Mouse (Mus musculus): ENCODE results near the gene Higd1c. TPM values are rescaled to one million over a fixed set of nuclear protein-coding genes. Genes with fewer than 3 reads are reported as not detected.
"Not testable (repeated sequence)": the region's sequence is repeated elsewhere in the genome, so short reads cannot be mapped to it uniquely, and the experiment has no call there.

Higd1c gene
- total and polyA plus RNA-seq, 2 experiments from 2014 or later, result not detected

DNA sequence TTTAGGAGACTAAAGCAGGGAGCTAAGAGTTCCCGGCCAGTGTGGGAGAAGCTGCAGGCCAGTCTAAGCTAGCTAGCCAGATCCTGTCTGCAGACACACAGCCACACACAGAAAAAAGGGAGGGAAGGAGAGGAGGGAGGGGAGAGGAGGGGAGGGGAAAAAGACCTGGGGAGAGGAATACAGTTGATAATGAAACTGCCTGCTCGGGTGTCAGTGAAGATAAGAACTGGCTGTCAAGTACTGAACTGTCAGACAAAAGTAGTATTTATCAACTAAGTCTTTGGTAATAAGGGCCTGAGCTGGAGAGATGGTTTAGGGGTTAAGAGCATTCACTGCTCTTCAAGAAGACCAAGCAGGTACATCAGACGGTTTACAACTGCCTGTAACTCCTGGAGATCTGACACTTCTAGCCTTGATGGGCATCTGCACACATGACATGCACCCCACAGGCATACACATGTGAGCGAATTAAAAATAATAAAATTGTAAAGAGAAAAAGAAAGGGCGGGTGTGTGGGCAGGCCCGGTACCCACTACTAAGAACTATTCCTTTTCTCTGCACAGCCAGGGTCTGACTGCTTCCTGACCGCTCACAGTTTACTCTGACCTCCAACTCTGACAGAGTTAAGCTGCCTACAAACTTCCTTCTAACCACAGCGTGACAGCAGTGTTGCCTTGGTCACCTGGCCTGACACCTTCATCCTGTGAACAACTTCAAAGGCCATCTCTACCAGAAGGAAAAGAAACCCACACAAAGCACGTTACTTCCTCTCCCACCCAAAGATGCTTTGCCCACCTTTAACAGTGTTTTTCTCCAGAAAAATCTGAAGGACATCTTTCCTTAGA lies 55.8 kb downstream of the Higd1c start:
- Histone ChIP-seq H3K36me3 (replicated peaks; ENCODE audit: control insufficient read depth, insufficient read depth, low read length) (no peaks in the 10 kb centered on the region), H3K4me1 (ENCODE audit: control insufficient read depth, insufficient read depth) (peaks cover 33% of the 10 kb centered on the region), H3K27ac (ENCODE audit: low read depth) (no peak overlapping the region), H3K4me3 (ENCODE audit: low read depth, low read length) (no peak overlapping the region), H3K4me2 (ENCODE audit: low read depth, low read length) (no peak overlapping the region), H3K9ac (replicated peaks; ENCODE audit: low read depth, low read length) (no peak overlapping the region), H3K9me3 (replicated peaks; ENCODE audit: control insufficient read depth, low read length) (no peaks in the 10 kb centered on the region), H3K27me3 (ENCODE audit: control insufficient read depth, insufficient read depth, low read length) (peaks cover 12% of the 10 kb centered on the region; the same call in 1 of the 2 replicates)
- no peak for TF ChIP-seq CTCF (IDR thresholded peaks at IDR 0.05; ENCODE audit: low read depth)
- no peak for TF ChIP-seq EP300 (IDR thresholded peaks at IDR 0.05; ENCODE audit: low read depth)
- ATAC-seq (ENCODE audit: insufficient read depth, low read depth) (no peak), DNase-seq (ENCODE audit: low spot score) (no peak)
- WGBS, result 54% methylated on average over 9 of the region's 9 CpGs

DNA sequence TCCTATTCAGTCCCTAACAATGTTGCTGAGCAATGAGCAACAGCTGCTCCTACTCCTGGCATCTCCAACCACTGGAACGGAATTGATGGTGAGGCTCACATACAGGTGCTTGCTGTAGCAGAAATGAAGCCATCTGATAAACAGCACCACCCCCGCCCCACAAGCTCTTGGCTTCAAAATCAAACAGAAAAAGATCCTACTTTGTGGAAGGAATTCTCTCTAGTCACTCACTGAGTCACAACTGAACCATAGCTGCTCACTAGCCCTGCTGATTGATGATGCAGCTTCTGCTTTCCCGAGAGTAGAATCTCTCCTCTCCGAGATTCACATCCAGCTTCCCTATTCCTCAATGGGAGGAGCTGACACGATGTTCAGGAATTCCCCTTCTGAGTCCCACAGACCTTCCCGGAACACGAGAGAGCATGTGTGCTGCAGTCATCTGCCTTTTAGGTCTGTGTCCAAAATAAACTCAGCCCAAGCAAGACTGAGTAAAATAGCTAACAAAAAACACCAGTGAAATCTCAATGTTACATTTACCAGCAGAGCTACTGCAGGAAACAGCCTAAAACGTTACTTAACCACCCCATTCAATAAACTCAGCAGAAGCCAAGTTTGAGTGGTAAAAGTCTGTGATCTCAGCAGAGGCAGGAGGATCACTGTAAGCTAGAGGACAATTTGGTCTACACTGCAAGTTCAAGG lies 56.9 kb downstream of the Higd1c start:
- H3K4me2 ChIP-seq (ENCODE audit: low read depth, low read length), result peak overlapping the region; percentile 89
- H3K9ac ChIP-seq (replicated peaks; ENCODE audit: low read depth, low read length), result no peak overlapping the region; the same call in 1 of the 2 replicates
- ATAC-seq (ENCODE audit: insufficient read depth, low read depth), result no peak
- peak; percentile 7 for DNase-seq (ENCODE audit: low spot score)
- H3K4me1 ChIP-seq (ENCODE audit: control insufficient read depth, insufficient read depth), result peaks cover 23% of the 10 kb centered on the region
- WGBS, result 32% methylated on average over 8 of the region's 8 CpGs
- peaks cover 12% of the 10 kb centered on the region; the same call in 1 of the 2 replicates for H3K27me3 ChIP-seq (ENCODE audit: control insufficient read depth, insufficient read depth, low read length)
- H3K36me3 ChIP-seq (replicated peaks; ENCODE audit: control insufficient read depth, insufficient read depth, low read length), result no peaks in the 10 kb centered on the region
- H3K9me3 ChIP-seq (replicated peaks; ENCODE audit: control insufficient read depth, low read length), result no peaks in the 10 kb centered on the region
- no peak overlapping the region for H3K27ac ChIP-seq (ENCODE audit: low read depth)
- no peak for TF ChIP-seq EP300 (IDR thresholded peaks at IDR 0.05; ENCODE audit: low read depth)
- TF ChIP-seq CTCF (IDR thresholded peaks at IDR 0.05; ENCODE audit: low read depth), result no peak
- peak overlapping the region; percentile 83; the same call in 1 of the 2 replicates for H3K4me3 ChIP-seq (ENCODE audit: low read depth, low read length)

DNA sequence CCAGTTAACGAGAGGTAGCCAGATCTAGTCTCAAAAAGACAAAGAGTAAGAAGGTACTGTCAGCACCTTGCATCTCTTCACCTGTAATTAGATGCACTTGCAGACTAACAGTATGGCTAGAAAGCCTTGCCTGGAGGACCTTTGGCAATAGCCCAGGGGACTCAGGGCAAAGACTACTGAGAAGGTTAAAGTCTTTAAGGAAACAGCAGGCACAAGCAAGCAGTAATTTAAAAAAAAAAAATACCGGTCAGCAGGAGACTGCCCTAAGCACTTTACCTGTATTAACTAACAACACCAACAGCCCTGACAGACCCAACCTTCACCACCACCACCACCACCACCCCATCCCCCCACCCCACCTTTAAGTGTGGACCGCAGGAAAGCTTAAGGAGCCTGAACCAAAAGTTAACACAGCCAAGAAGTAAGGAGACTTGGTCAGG lies 57.4 kb downstream of the Higd1c start, which contains the start of gene Gm5475:
Gm5475 (plus strand) TSS at position 390 of the 440 bp plus-strand sequence.
- not testable (repeated sequence) for H3K36me3 ChIP-seq (replicated peaks; ENCODE audit: control insufficient read depth, insufficient read depth, low read length); ATAC-seq (ENCODE audit: insufficient read depth, low read depth); DNase-seq (ENCODE audit: low spot score); H3K9me3 ChIP-seq (replicated peaks; ENCODE audit: control insufficient read depth, low read length)
- WGBS, result 30% methylated on average over 3 of the region's 3 CpGs
- peak within 1 kb of the TSS; percentile 56 for H3K27ac ChIP-seq (ENCODE audit: low read depth)
- peak within 1 kb of the TSS; percentile 89 for H3K4me2 ChIP-seq (ENCODE audit: low read depth, low read length)
- peaks cover 23% of the 10 kb centered on the region for H3K4me1 ChIP-seq (ENCODE audit: control insufficient read depth, insufficient read depth)
- peak within 1 kb of the TSS; percentile 83 for H3K9ac ChIP-seq (replicated peaks; ENCODE audit: low read depth, low read length)
- peaks cover 12% of the 10 kb centered on the region; the same call in 1 of the 2 replicates for H3K27me3 ChIP-seq (ENCODE audit: control insufficient read depth, insufficient read depth, low read length)
- peak within 1 kb of the TSS; percentile 83 for H3K4me3 ChIP-seq (ENCODE audit: low read depth, low read length)

DNA sequence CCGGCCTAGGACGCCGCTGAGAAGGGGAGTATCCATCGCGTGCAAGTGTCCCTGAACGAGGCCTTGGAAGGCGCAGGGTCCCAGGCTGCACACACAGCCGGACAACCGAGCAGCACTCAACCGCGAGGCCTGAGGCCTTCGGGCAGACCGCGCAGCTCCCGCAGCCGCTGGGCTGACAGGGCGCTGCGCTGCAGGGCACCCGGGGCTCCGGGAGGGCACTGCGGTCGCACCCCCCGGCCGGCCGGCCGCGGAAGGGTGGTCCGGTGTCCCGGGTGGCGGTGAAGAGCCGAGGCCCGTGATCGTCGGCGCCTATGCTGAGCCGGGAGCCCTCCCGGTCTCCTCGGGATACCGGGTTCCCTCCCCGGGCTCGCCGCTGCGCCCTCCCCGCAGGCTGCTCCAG lies 58.1 kb downstream of the Higd1c start:
- no peak for DNase-seq (ENCODE audit: low spot score)
- peak overlapping the region; percentile 56 for H3K27ac ChIP-seq (ENCODE audit: low read depth)
- peaks cover 23% of the 10 kb centered on the region for H3K4me1 ChIP-seq (ENCODE audit: control insufficient read depth, insufficient read depth)
- ATAC-seq (ENCODE audit: insufficient read depth, low read depth), result peak; percentile 64
- peak overlapping the region; percentile 89 for H3K4me2 ChIP-seq (ENCODE audit: low read depth, low read length)
- peak overlapping the region; percentile 83 for H3K4me3 ChIP-seq (ENCODE audit: low read depth, low read length)
- no peaks in the 10 kb centered on the region for H3K9me3 ChIP-seq (replicated peaks; ENCODE audit: control insufficient read depth, low read length)
- no peak for TF ChIP-seq CTCF (IDR thresholded peaks at IDR 0.05; ENCODE audit: low read depth)
- no peak for TF ChIP-seq EP300 (IDR thresholded peaks at IDR 0.05; ENCODE audit: low read depth)
- 0% methylated on average over 31 of the region's 44 CpGs for WGBS
- H3K9ac ChIP-seq (replicated peaks; ENCODE audit: low read depth, low read length), result peak overlapping the region; percentile 83
- peaks cover 12% of the 10 kb centered on the region; the same call in 1 of the 2 replicates for H3K27me3 ChIP-seq (ENCODE audit: control insufficient read depth, insufficient read depth, low read length)
- no peaks in the 10 kb centered on the region for H3K36me3 ChIP-seq (replicated peaks; ENCODE audit: control insufficient read depth, insufficient read depth, low read length)

DNA sequence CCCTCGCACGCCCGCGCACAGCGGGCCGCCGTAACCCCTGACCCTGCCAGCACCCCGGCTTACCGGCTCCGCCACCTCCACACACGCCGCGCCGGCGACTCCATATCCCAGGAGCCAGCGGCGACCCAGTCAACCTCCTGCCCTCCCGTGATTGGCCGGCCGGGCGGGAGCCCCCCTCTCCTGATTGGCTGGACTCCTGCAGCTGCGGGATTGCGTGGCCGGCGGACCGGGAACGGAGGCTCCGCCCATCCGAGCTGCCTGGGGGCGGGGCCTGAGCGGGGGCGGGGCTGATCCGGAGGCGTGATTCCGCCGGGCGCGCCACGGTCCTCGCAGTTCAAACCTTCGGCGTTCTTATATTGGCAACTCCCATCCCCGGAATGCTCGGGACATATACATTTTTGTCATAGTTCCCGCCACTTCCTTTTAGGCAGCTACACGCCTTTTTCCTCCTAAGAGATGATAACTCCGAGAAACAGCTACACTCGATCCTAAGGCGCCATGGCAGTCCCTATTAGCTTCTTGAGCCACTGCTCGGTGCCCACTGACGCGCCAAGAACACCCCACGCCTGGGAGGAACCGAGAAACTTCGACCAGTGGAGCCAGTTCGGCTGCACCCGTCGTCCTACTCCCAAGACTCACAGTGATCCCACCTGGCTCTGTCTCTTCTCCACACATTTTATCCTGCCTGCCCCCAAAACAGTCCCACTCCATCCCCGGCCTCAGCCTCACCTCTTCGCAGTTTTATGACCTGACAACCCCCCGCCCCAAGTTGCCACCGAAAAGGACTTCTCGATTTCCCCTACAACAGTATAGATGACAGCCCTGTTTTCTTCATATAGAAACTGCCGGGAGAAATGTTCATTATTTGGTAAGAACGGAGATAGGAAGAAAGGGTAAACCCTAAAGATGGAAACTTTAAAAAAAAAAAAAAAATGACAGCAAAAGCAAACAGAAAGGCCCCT lies 58.8 kb downstream of the Higd1c start:
- no peak for TF ChIP-seq CTCF (IDR thresholded peaks at IDR 0.05; ENCODE audit: low read depth)
- H3K4me1 ChIP-seq (ENCODE audit: control insufficient read depth, insufficient read depth), result peaks cover 23% of the 10 kb centered on the region
- WGBS, result under 1% methylated on average over 65 of the region's 65 CpGs

More for the DNA sequence above, 58.8 kb downstream of the Higd1c start:
- H3K27ac ChIP-seq (ENCODE audit: low read depth), result peak overlapping the region; percentile 56; the same call in 1 of the 2 replicates
- H3K4me2 ChIP-seq (ENCODE audit: low read depth, low read length), result peak overlapping the region; percentile 89
- H3K36me3 ChIP-seq (replicated peaks; ENCODE audit: control insufficient read depth, insufficient read depth, low read length), result no peaks in the 10 kb centered on the region
- peaks cover 12% of the 10 kb centered on the region; the same call in 1 of the 2 replicates for H3K27me3 ChIP-seq (ENCODE audit: control insufficient read depth, insufficient read depth, low read length)
- H3K4me3 ChIP-seq (ENCODE audit: low read depth, low read length), result peak overlapping the region; percentile 83
- no peaks in the 10 kb centered on the region for H3K9me3 ChIP-seq (replicated peaks; ENCODE audit: control insufficient read depth, low read length)
- DNase-seq (ENCODE audit: low spot score) (peak; percentile 96), ATAC-seq (ENCODE audit: insufficient read depth, low read depth) (peak; percentile 100)
- H3K9ac ChIP-seq (replicated peaks; ENCODE audit: low read depth, low read length), result peak overlapping the region; percentile 83
